Mouse (Mus musculus): ENCODE measurements around the gene Cry2. TPM values are rescaled to one million over a fixed set of nuclear protein-coding genes. Genes with fewer than 3 reads are reported as not detected.
"Not testable (repeated sequence)": the region's sequence is repeated elsewhere in the genome, so short reads cannot be mapped to it uniquely, and the experiment has no call there.

Cry2 gene
- total RNA-seq, 2 experiments from 2014 or later: 105 to 108 TPM

GRCm38 (mm10) chr2:92401091-92401561, 32.7 kb downstream of the Cry2 start, which contains the start of gene Mapk8ip1:
Gene Mapk8ip1 (minus strand): TSS chr2:92401263.
- no peak for DNase-seq (ENCODE audit: low spot score in 2 of 2)
- peak within 1 kb of the TSS; percentile 84 for H3K4me3 ChIP-seq

GRCm38 (mm10) chr2:92400682-92401081, 33.2 kb downstream of the Cry2 start:
- H3K4me3 ChIP-seq: peak overlapping the region; percentile 84
- TF ChIP-seq CTCF (conservative IDR thresholded peaks at IDR 0.05): no peak
- no peak for DNase-seq (ENCODE audit: low spot score in 2 of 2)
- H3K27ac ChIP-seq: peak overlapping the region; percentile 97

More at GRCm38 (mm10) chr2:92401091-92401561, 32.7 kb downstream of the Cry2 start, which contains the start of gene Mapk8ip1:
- H3K27ac ChIP-seq: peak within 1 kb of the TSS; percentile 97
- TF ChIP-seq CTCF (conservative IDR thresholded peaks at IDR 0.05): no peak

GRCm38 (mm10) chr2:92399877-92400276, 34.0 kb downstream of the Cry2 start:
- H3K27ac ChIP-seq, H3K4me3 ChIP-seq: not testable (repeated sequence)

GRCm38 (mm10) chr2:92397436-92397835, 36.4 kb downstream of the Cry2 start:
- Histone ChIP-seq H3K27ac (peak overlapping the region; percentile 48; the same call in 1 of the 2 replicates), H3K4me3 (no peak overlapping the region)
- no peak for TF ChIP-seq CTCF (conservative IDR thresholded peaks at IDR 0.05)
- no peak for DNase-seq (ENCODE audit: low spot score in 2 of 2)

More at GRCm38 (mm10) chr2:92399877-92400276, 34.0 kb downstream of the Cry2 start:
- not testable (repeated sequence) for DNase-seq (ENCODE audit: low spot score in 2 of 2)

GRCm38 (mm10) chr2:92395535-92395934, 38.3 kb downstream of the Cry2 start:
- DNase-seq (ENCODE audit: low spot score in 2 of 2): no peak
- H3K4me3 ChIP-seq: no peak overlapping the region

GRCm38 (mm10) chr2:92392318-92393264, 41.3 kb downstream of the Cry2 start:
- no peak for TF ChIP-seq CTCF (conservative IDR thresholded peaks at IDR 0.05)
- no peak for DNase-seq (ENCODE audit: low spot score in 2 of 2)
- Histone ChIP-seq H3K27ac (peak overlapping the region; percentile 96), H3K4me3 (peak overlapping the region; percentile 36)

More at GRCm38 (mm10) chr2:92395535-92395934, 38.3 kb downstream of the Cry2 start:
- TF ChIP-seq CTCF (conservative IDR thresholded peaks at IDR 0.05): no peak
- no peak overlapping the region for H3K27ac ChIP-seq

- Histone ChIP-seq H3K4me3 (peak overlapping the region; percentile 36), H3K27ac (peak overlapping the region; percentile 96)
- DNase-seq (ENCODE audit: low spot score in 2 of 2): no peak
- no peak for TF ChIP-seq CTCF (conservative IDR thresholded peaks at IDR 0.05)
Observed at GRCm38 (mm10) chr2:92391703-92392317, 42.0 kb downstream of the Cry2 start.

GRCm38 (mm10) chr2:92391116-92391515, 42.7 kb downstream of the Cry2 start:
- Histone ChIP-seq H3K4me3 (peak overlapping the region; percentile 36), H3K27ac (peak overlapping the region; percentile 96)
- peak in 1 of 2 experiments; percentile 49 for DNase-seq (ENCODE audit: low spot score in 2 of 2)
- TF ChIP-seq CTCF (conservative IDR thresholded peaks at IDR 0.05): no peak

GRCm38 (mm10) chr2:92390206-92390930, 43.5 kb downstream of the Cry2 start:
- Histone ChIP-seq H3K27ac (peak overlapping the region; percentile 96), H3K4me3 (no peak overlapping the region; the same call in 1 of the 2 replicates)
- DNase-seq (ENCODE audit: low spot score in 2 of 2): no peak
- no peak for TF ChIP-seq CTCF (conservative IDR thresholded peaks at IDR 0.05)

GRCm38 (mm10) chr2:92389645-92390044, 44.2 kb downstream of the Cry2 start:
- no peak for DNase-seq (ENCODE audit: low spot score in 2 of 2)
- H3K4me3 ChIP-seq: peak overlapping the region; percentile 93

GRCm38 (mm10) chr2:92388891-92389641, 44.8 kb downstream of the Cry2 start:
- peak overlapping the region; percentile 93 for H3K4me3 ChIP-seq
- peak; percentile 89 to 97 for DNase-seq (ENCODE audit: low spot score in 2 of 2)
- H3K27ac ChIP-seq: peak overlapping the region; percentile 96
- TF ChIP-seq CTCF (conservative IDR thresholded peaks at IDR 0.05): peak; percentile 17; the same call in 1 of the 2 replicates

More at GRCm38 (mm10) chr2:92389645-92390044, 44.2 kb downstream of the Cry2 start:
- peak overlapping the region; percentile 96 for H3K27ac ChIP-seq
- TF ChIP-seq CTCF (conservative IDR thresholded peaks at IDR 0.05): no peak
